Mouse (Mus musculus) kidney, postnatal 0 days (tissue): ENCODE data around the gene Dnajc11. TPM values are rescaled to one million over a fixed set of nuclear protein-coding genes. Genes with fewer than 3 reads are reported as not detected.

Source experiments
- ATAC-seq: fragments of 200-750 bp; cut with Nextera tagmentation; replicated peaks from 2 replicates; pipeline ENCODE4 v1.8.0; 2017; ENCODE audit warnings: low read depth, moderate number of reproducible peaks, moderate TSS enrichment, moderate library complexity; ENCODE audit not compliant: low FRiP score
- DNase-seq: peaks from one replicate; pipeline ENCODE4 v3.0.0-alpha.2; 2016; ENCODE audit warnings: low spot score
- H3K27ac ChIP-seq: fragments of 300-500 bp; sonication (generic); 2 replicates; pipeline ENCODE4 v1.5.1; 2014; ENCODE audit warnings: mild to moderate bottlenecking
- H3K27me3 ChIP-seq: fragments of 300-500 bp; sonication (generic); 2 replicates; pipeline ENCODE4 v1.6.1; 2014; ENCODE audit warnings: low read length, mixed read lengths; ENCODE audit not compliant: insufficient read depth
- H3K36me3 ChIP-seq: fragments of 300-500 bp; sonication (generic); 2 replicates; pipeline ENCODE4 v1.6.1; 2014; ENCODE audit warnings: low read length, mixed read lengths; ENCODE audit not compliant: insufficient read depth
- H3K4me1 ChIP-seq: fragments of 300-500 bp; sonication (generic); replicated peaks from 2 replicates; pipeline ENCODE4 v1.6.1; 2014; ENCODE audit warnings: antibody characterized with exemption, low read length, mixed read lengths; ENCODE audit not compliant: insufficient read depth
- H3K4me2 ChIP-seq: fragments of 300-500 bp; sonication (generic); 2 replicates; pipeline ENCODE4 v1.6.1; 2014; ENCODE audit warnings: mild to moderate bottlenecking, low read length, moderate library complexity, mixed read lengths
- H3K4me3 ChIP-seq: fragments of 300-500 bp; sonication (generic); replicated peaks from 2 replicates; pipeline ENCODE4 v1.5.1; 2014; ENCODE audit warnings: low read depth, low read length
- H3K9ac ChIP-seq: fragments of 300-500 bp; sonication (generic); 2 replicates; pipeline ENCODE4 v1.6.1; 2014; ENCODE audit warnings: low read depth, low read length
- H3K9me3 ChIP-seq: fragments of 300-500 bp; sonication (generic); replicated peaks from 2 replicates; pipeline ENCODE4 v1.6.1; 2016; ENCODE audit warnings: low read length, inconsistent platforms, mixed read lengths
- CTCF ChIP-seq: IDR thresholded peaks from 2 replicates; pipeline ENCODE4 v1.5.1; 2016; ENCODE audit warnings: antibody characterized with exemption, low read depth, mild to moderate bottlenecking, moderate library complexity
- WGBS: fragments of 180-500 bp; shearing (Covaris S2); extraction: QIAGEN DNeasy Blood & Tissue Kit; methylation state at CpG from one replicate; pipeline ENCODE4 v1.1.7; 2014; 5-methylcytosine and 5-hydroxymethylcytosine counted together
- polyA plus RNA-seq: library from polyadenylated mRNA; unstranded; fragments of >200 nt; fragmentation: Nextera tagmentation; extraction: Ambion mirVana; gene quantifications from 2 replicates; pipeline ENCODE4 v1.2.1, GENCODE M21; 2015

Dnajc11 gene
- polyA plus RNA-seq, 1 experiment from 2014 or later = 48.4 TPM

DNA sequence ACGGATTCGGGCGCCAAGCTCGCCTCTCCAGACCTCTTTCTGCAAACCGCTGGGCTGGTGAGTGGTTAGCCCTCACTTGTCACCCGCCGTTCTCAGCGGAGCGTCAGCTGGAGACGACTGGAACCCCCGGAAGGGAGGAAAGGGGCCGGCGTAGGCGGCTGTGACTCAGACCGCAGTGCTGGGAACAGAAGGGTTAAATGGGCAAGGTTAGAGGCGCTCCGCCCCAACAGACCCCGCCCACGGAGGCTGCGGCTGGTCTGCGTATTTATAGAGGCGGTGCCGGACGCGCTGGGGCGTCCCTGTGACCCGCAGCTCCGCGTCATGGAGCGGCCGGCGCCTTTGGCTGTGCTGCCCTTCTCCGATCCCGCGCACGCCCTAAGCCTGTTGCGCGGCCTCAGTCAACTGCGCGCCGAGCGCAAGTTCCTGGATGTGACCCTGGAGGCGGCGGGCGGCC lies 75.2 kb downstream of the Dnajc11 start, which contains the start of gene Klhl21:
Klhl21 (plus strand) TSS at position 182 of the 454 bp plus-strand sequence.
- no peak for TF ChIP-seq CTCF
- H3K27ac ChIP-seq = peak within 1 kb of the TSS; percentile 93
- H3K27me3 ChIP-seq = no peaks in the 10 kb centered on the region
- H3K4me2 ChIP-seq = peak within 1 kb of the TSS; percentile 100
- DNase-seq = peak; percentile 97
- H3K9me3 ChIP-seq = no peaks in the 10 kb centered on the region
- peak within 1 kb of the TSS; percentile 64 for H3K9ac ChIP-seq
- peak; percentile 86 for ATAC-seq
- peaks cover 8% of the 10 kb centered on the region; the same call in 1 of the 2 replicates for H3K36me3 ChIP-seq
- WGBS = under 1% methylated on average over 29 of the region's 45 CpGs
- peaks cover 29% of the 10 kb centered on the region for H3K4me1 ChIP-seq
- peak within 1 kb of the TSS; percentile 67 for H3K4me3 ChIP-seq

DNA sequence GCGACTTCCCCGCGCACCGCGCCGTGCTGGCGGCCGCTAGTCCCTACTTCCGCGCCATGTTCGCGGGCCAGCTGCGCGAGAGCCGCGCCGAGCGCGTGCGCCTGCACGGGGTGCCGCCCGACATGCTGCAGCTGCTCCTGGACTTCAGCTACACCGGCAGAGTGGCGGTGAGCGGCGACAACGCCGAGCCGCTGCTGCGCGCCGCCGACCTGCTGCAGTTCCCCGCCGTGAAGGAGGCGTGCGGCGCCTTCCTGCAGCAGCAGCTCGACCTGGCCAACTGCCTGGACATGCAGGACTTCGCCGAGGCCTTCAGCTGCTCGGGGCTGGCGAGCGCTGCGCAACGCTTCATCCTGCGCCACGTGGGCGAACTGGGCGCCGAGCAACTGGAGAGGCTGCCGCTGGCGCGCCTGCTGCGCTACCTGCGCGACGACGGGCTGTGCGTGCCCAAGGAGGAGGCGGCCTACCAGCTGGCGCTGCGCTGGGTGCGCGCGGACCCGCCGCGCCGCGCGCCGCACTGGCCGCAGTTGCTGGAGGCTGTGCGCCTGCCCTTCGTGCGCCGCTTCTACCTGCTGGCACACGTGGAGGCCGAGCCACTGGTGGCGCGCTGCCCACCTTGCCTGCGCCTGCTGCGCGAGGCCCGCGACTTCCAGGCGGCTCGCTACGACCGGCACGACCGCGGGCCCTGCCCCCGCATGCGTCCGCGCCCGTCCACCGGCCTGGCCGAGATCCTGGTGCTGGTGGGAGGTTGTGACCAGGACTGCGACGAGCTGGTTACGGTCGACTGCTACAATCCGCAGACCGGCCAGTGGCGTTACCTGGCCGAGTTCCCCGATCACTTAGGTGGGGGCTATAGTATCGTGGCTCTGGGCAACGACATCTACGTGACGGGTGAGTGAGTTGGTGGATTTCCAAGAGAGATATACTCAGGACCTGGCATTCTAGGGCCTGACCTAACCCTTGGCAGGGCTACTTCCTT lies 75.9 kb downstream of the Dnajc11 start:
- no peak for TF ChIP-seq CTCF

DNA sequence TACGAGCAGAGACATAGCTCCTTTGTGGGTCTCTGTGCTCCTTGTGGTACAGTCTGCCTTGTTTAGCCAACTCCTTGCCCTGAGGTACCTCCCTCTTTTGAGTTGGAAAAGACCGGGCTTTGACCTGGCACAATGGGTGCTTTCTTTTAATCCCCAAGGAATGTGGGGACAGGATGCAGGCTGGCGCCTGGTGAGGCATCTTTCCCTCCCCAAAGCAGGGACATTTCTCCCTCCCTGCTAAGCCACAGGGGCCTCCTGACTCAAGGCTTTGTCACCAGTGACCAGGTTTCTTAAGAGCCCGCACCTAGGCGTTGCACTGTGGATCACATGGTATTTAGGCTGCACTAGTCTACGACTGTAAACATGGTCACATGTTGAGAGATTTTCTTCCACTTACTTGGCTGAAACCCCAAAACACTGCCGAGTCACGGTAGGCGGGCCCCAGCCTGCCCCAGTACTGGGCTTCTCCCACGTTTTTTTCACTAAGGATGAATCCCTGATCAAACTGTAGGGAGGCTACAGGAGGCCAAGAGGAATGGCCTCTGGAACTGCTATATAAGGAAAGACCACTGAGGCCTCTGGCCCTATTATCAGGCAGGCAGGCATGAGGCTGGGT lies 76.7 kb downstream of the Dnajc11 start:
- H3K36me3 ChIP-seq = peaks cover 22% of the 10 kb centered on the region; the same call in 1 of the 2 replicates
- peak overlapping the region; percentile 64 for H3K9ac ChIP-seq
- H3K9me3 ChIP-seq = no peaks in the 10 kb centered on the region
- peak overlapping the region; percentile 67 for H3K4me3 ChIP-seq
- peak overlapping the region; percentile 100 for H3K4me2 ChIP-seq
- WGBS = 2% methylated on average over 10 of the region's 10 CpGs
- peak overlapping the region; percentile 93 for H3K27ac ChIP-seq
- no peak for TF ChIP-seq CTCF
- peaks cover 29% of the 10 kb centered on the region for H3K4me1 ChIP-seq
- peak; percentile 64 for DNase-seq
- 0 out of 2 replicates have a peak, but pooled peaks have one; percentile 8 for ATAC-seq
- H3K27me3 ChIP-seq = no peaks in the 10 kb centered on the region

More for the DNA sequence above, 75.9 kb downstream of the Dnajc11 start:
- no peaks in the 10 kb centered on the region for H3K9me3 ChIP-seq
- H3K27me3 ChIP-seq = no peaks in the 10 kb centered on the region
- peaks cover 29% of the 10 kb centered on the region for H3K4me1 ChIP-seq
- ATAC-seq (peak; percentile 37), DNase-seq (peak; percentile 66)
- peak overlapping the region; percentile 64 for H3K9ac ChIP-seq
- peak overlapping the region; percentile 100 for H3K4me2 ChIP-seq
- H3K36me3 ChIP-seq = peaks cover 15% of the 10 kb centered on the region; the same call in 1 of the 2 replicates
- H3K4me3 ChIP-seq = peak overlapping the region; percentile 67
- H3K27ac ChIP-seq = peak overlapping the region; percentile 93
- under 1% methylated on average over 100 of the region's 115 CpGs for WGBS

DNA sequence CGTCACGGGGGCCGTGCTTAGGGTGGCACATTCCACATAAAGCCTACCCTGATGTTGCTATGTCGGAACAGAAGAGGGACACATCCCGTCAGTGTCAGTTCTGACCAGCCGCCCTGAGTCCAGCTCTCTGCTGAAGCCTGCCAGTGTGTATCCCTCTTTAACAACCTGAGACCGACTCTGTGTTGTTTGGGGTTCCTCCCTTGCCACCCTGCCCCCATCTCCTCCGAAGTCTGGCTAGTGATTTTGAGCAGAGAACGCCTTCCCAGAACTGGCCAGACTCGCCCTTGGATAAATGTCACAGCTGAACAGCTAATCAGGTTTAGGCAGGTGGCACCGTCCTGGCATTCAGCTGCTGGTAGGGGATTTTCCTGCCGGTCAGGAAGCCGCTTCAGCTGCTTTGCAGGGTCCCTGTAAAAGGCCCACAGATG lies 77.2 kb downstream of the Dnajc11 start:
- peak overlapping the region; percentile 93; the same call in 1 of the 2 replicates for H3K27ac ChIP-seq
- ATAC-seq = no peak
- peak overlapping the region; percentile 64; the same call in 1 of the 2 replicates for H3K9ac ChIP-seq
- H3K4me1 ChIP-seq = peaks cover 29% of the 10 kb centered on the region
- WGBS = 12% methylated on average over 13 of the region's 13 CpGs
- H3K4me3 ChIP-seq = peak overlapping the region; percentile 67
- H3K27me3 ChIP-seq = no peaks in the 10 kb centered on the region
- TF ChIP-seq CTCF = no peak
- DNase-seq = no peak
- peaks cover 27% of the 10 kb centered on the region for H3K36me3 ChIP-seq
- no peaks in the 10 kb centered on the region for H3K9me3 ChIP-seq
- peak overlapping the region; percentile 100 for H3K4me2 ChIP-seq

DNA sequence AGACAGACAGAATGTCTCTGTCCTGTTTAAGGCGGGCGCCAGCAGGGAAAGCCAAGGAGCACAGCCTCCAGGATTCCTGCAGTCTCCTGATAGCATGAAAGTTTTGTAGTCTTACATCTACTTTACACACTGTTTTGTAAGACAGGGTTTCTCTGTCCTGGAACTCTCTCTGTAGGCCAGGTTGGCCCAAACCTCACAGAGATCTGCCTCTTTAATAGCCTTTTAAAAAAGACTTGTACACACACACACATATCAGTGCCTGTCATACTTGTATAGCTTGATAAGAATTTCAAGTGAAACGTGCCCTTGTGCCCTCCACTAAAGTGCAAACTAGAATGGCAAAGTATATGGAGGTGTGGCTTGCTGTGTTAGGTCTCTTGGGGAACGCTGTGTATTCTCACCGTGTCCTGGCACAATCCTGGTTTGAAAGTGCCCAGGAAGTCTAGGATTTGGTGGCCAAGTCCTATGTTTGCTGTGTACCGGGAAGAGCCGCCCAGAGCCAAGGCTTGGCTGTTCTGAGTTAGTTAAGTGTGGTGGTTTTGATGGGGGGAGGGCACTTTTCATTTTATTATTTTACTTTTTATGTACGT lies 77.8 kb downstream of the Dnajc11 start:
- Histone ChIP-seq H3K27ac (peak overlapping the region; percentile 2; the same call in 1 of the 2 replicates), H3K27me3 (no peaks in the 10 kb centered on the region), H3K9me3 (no peaks in the 10 kb centered on the region), H3K4me1 (peaks cover 29% of the 10 kb centered on the region), H3K4me3 (peak overlapping the region; percentile 67; the same call in 1 of the 2 replicates), H3K9ac (peak overlapping the region; percentile 64; the same call in 1 of the 2 replicates), H3K36me3 (peaks cover 27% of the 10 kb centered on the region), H3K4me2 (peak overlapping the region; percentile 100)
- ATAC-seq = no peak
- TF ChIP-seq CTCF = no peak
- no peak for DNase-seq
- WGBS = 75% methylated on average over 8 of the region's 8 CpGs
